Mouse (Mus musculus): ENCODE measurements around the gene Tecpr2. TPM values are rescaled to one million over a fixed set of nuclear protein-coding genes. Genes with fewer than 3 reads are reported as not detected.

The Tecpr2 gene
- total RNA-seq, 1 experiment: 11.2 TPM

DNA sequence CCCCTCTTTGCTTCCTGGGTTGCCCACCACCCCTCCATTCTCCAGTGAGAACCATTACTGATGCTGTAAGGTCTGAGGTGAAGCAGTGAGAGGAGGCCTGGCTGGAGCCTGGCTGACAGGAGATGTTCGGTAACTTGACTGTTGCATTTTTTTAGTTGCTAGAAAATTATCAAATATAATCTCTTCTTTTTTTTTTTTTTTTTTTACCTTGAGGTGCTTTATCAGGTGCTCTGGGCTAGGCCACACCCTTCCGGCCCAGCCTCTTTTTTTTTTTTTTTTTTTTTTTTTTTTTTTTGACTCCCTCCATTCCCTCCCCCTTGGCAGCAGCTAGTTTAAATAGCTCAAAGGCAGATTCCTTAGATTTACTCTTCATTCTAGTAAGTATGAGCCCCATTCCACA is 64.8 kb downstream of the Tecpr2 start:
- H3K36me3 ChIP-seq (ENCODE audit: control insufficient read depth, insufficient read depth, low read length, poor library complexity, severe bottlenecking): peaks cover 3% of the 10 kb centered on the region; the same call in 1 of the 2 replicates
- TF ChIP-seq MAFK (IDR thresholded peaks at IDR 0.05; ENCODE audit: insufficient read depth, low read depth, low read length): no peak
- peak; percentile 82 for TF ChIP-seq ZNF384 (IDR thresholded peaks at IDR 0.05; ENCODE audit: low read depth, low read length)
- TF ChIP-seq ZC3H11A (IDR thresholded peaks at IDR 0.05; ENCODE audit: borderline replicate concordance, low read depth, low read length): no peak
- no peak overlapping the region for H3K9ac ChIP-seq (ENCODE audit: insufficient read depth, low read depth, low read length, poor library complexity, severe bottlenecking)
- no peak for DNase-seq (ENCODE audit: low read depth, low spot score)
- H3K9me3 ChIP-seq (ENCODE audit: control insufficient read depth, insufficient read depth, low read depth, low read length): no peaks in the 10 kb centered on the region
- in situ Hi-C loops (cut with MboI; ENCODE audit: low sequenced_read_pairs in 2 of 2, unreplicated experiment in 2 of 2): no loop called here
- no peaks in the 10 kb centered on the region; a peak in 1 of 4 replicates for H3K4me1 ChIP-seq (ENCODE audit: control insufficient read depth in 2 of 2, insufficient read depth in 2 of 2, low read length in 2 of 2, poor library complexity in 1 of 2)
- H3K4me3 ChIP-seq (ENCODE audit: insufficient read depth in 1 of 2, low read depth in 1 of 2, low read length in 2 of 2, poor library complexity in 1 of 2, severe bottlenecking in 1 of 2): no peak overlapping the region
- H3K27ac ChIP-seq (ENCODE audit: insufficient read depth, low read depth, low read length, poor library complexity, severe bottlenecking): no peak overlapping the region

DNA sequence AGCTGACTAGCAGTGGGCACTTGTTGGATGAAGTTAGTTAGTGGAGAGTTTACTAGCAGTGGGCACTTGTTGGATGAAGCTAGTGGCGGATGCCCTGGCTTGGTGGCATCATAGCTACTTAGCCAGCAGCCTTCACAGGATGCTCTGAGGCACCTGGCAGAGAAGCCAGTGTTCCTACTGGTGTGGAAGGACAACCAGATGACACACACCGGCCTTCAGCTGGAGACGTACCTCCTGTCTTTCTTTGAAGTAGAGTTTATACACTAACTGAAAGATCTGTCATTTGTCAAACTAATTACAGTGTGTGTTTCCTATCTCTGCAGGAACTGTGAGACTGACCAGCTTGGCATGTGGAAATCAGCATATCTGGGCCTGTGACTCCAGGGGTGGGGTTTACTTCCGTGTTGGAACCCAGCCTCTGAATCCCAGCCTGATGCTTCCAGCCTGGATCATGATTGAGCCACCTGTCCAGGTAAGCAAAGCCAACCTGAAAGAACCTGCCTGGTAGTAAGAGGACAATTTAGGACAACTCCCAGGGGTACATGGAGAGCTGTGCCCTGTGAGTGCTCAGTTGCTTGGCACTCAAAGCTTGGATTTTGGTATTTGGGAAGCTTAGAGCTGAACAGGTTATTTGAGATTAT is 65.4 kb downstream of the Tecpr2 start:
- Histone ChIP-seq H3K9ac (ENCODE audit: insufficient read depth, low read depth, low read length, poor library complexity, severe bottlenecking) (no peak overlapping the region), H3K9me3 (ENCODE audit: control insufficient read depth, insufficient read depth, low read depth, low read length) (no peaks in the 10 kb centered on the region), H3K4me1 (ENCODE audit: control insufficient read depth in 2 of 2, insufficient read depth in 2 of 2, low read length in 2 of 2, poor library complexity in 1 of 2) (no peaks in the 10 kb centered on the region; a peak in 1 of 4 replicates), H3K27ac (ENCODE audit: insufficient read depth, low read depth, low read length, poor library complexity, severe bottlenecking) (no peak overlapping the region), H3K4me3 (ENCODE audit: insufficient read depth in 1 of 2, low read depth in 1 of 2, low read length in 2 of 2, poor library complexity in 1 of 2, severe bottlenecking in 1 of 2) (no peak overlapping the region), H3K36me3 (ENCODE audit: control insufficient read depth, insufficient read depth, low read length, poor library complexity, severe bottlenecking) (peaks cover 3% of the 10 kb centered on the region; the same call in 1 of the 2 replicates)
- no peak for DNase-seq (ENCODE audit: low read depth, low spot score)
- in situ Hi-C loops (cut with MboI; ENCODE audit: low sequenced_read_pairs in 2 of 2, unreplicated experiment in 2 of 2): no loop called here
- TF ChIP-seq ZC3H11A (IDR thresholded peaks at IDR 0.05; ENCODE audit: borderline replicate concordance, low read depth, low read length) (no peak), CHD2 (IDR thresholded peaks at IDR 0.05; ENCODE audit: low read depth, low read length) (no peak), HCFC1 (IDR thresholded peaks at IDR 0.05; ENCODE audit: borderline replicate concordance, insufficient read depth, low read length) (no peak), MAFK (IDR thresholded peaks at IDR 0.05; ENCODE audit: insufficient read depth, low read depth, low read length) (no peak), ZNF384 (IDR thresholded peaks at IDR 0.05; ENCODE audit: low read depth, low read length) (no peak)

- no peak overlapping the region for H3K4me3 ChIP-seq (ENCODE audit: insufficient read depth in 1 of 2, low read depth in 1 of 2, low read length in 2 of 2, poor library complexity in 1 of 2, severe bottlenecking in 1 of 2)
- H3K27ac ChIP-seq (ENCODE audit: insufficient read depth, low read depth, low read length, poor library complexity, severe bottlenecking): no peak overlapping the region
- H3K4me1 ChIP-seq (ENCODE audit: control insufficient read depth in 2 of 2, insufficient read depth in 2 of 2, low read length in 2 of 2, poor library complexity in 1 of 2): 0 out of 4 replicates have a peak, but pooled peaks cover 2 to 3% of the 10 kb centered on the region in 2 experiments
- DNase-seq (ENCODE audit: low read depth, low spot score): no peak
- in situ Hi-C loops (cut with MboI; ENCODE audit: low sequenced_read_pairs in 2 of 2, unreplicated experiment in 2 of 2): no loop called here
- TF ChIP-seq ZC3H11A (IDR thresholded peaks at IDR 0.05; ENCODE audit: borderline replicate concordance, low read depth, low read length): no peak
- no peak for TF ChIP-seq MAFK (IDR thresholded peaks at IDR 0.05; ENCODE audit: insufficient read depth, low read depth, low read length)
- TF ChIP-seq ZNF384 (IDR thresholded peaks at IDR 0.05; ENCODE audit: low read depth, low read length): no peak
- no peak for TF ChIP-seq CHD2 (IDR thresholded peaks at IDR 0.05; ENCODE audit: low read depth, low read length)
- no peak for TF ChIP-seq HCFC1 (IDR thresholded peaks at IDR 0.05; ENCODE audit: borderline replicate concordance, insufficient read depth, low read length)
- no peaks in the 10 kb centered on the region for H3K9me3 ChIP-seq (ENCODE audit: control insufficient read depth, insufficient read depth, low read depth, low read length)
- no peak overlapping the region for H3K9ac ChIP-seq (ENCODE audit: insufficient read depth, low read depth, low read length, poor library complexity, severe bottlenecking)
- H3K36me3 ChIP-seq (ENCODE audit: control insufficient read depth, insufficient read depth, low read length, poor library complexity, severe bottlenecking): no peaks in the 10 kb centered on the region
Observed at GRCm38 (mm10) chr12:110961973-110962372, 72.9 kb downstream of the Tecpr2 start.

DNA sequence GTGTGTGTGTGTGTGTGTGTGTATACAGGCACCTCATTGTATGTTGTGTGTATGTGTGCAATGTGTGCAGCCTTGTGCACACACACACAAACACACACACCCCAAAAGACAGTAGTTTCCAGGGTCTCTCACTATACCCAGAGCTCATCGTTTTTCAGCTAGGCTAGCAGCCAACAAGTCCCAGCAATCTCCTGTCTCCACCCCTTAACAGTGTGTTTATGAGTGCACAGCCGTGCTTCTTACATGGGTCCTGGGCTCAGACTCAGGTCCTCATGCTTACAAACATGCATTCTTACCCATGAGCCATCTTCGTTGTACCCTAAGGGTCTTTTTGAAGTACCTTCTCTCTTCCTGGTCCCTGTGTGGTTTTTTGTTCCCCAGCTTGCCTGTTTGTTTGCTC is 76.4 kb downstream of the Tecpr2 start:
- TF ChIP-seq CHD2 (IDR thresholded peaks at IDR 0.05; ENCODE audit: low read depth, low read length) (no peak), MAFK (IDR thresholded peaks at IDR 0.05; ENCODE audit: insufficient read depth, low read depth, low read length) (no peak), ZNF384 (IDR thresholded peaks at IDR 0.05; ENCODE audit: low read depth, low read length) (no peak), HCFC1 (IDR thresholded peaks at IDR 0.05; ENCODE audit: borderline replicate concordance, insufficient read depth, low read length) (no peak), ZC3H11A (IDR thresholded peaks at IDR 0.05; ENCODE audit: borderline replicate concordance, low read depth, low read length) (no peak)
- H3K4me1 ChIP-seq (ENCODE audit: control insufficient read depth in 2 of 2, insufficient read depth in 2 of 2, low read length in 2 of 2, poor library complexity in 1 of 2): 0 out of 4 replicates have a peak, but pooled peaks cover 2 to 3% of the 10 kb centered on the region in 2 experiments
- H3K36me3 ChIP-seq (ENCODE audit: control insufficient read depth, insufficient read depth, low read length, poor library complexity, severe bottlenecking): peaks cover 13% of the 10 kb centered on the region; the same call in 1 of the 2 replicates
- in situ Hi-C loops (cut with MboI; ENCODE audit: low sequenced_read_pairs in 2 of 2, unreplicated experiment in 2 of 2): no loop called here
- no peak for DNase-seq (ENCODE audit: low read depth, low spot score)
- no peak overlapping the region for H3K4me3 ChIP-seq (ENCODE audit: insufficient read depth in 1 of 2, low read depth in 1 of 2, low read length in 2 of 2, poor library complexity in 1 of 2, severe bottlenecking in 1 of 2)
- H3K27ac ChIP-seq (ENCODE audit: insufficient read depth, low read depth, low read length, poor library complexity, severe bottlenecking): no peak overlapping the region
- no peaks in the 10 kb centered on the region for H3K9me3 ChIP-seq (ENCODE audit: control insufficient read depth, insufficient read depth, low read depth, low read length)
- H3K9ac ChIP-seq (ENCODE audit: insufficient read depth, low read depth, low read length, poor library complexity, severe bottlenecking): no peak overlapping the region

Measured in ES-E14 (cell line).